Mouse (Mus musculus) thymus, postnatal 10 days (tissue): ENCODE measurements around the gene Nrros.
A peak's percentile ranks its signal among the peaks of the same experiment; 100 is the strongest.

Experiments
- DNase-seq, 2 experiments: peaks; one replicate each; pipeline ENCODE4 v3.0.0; 2021; ENCODE audit warnings: low spot score in 2 of 2

Gene Nrros

DNA sequence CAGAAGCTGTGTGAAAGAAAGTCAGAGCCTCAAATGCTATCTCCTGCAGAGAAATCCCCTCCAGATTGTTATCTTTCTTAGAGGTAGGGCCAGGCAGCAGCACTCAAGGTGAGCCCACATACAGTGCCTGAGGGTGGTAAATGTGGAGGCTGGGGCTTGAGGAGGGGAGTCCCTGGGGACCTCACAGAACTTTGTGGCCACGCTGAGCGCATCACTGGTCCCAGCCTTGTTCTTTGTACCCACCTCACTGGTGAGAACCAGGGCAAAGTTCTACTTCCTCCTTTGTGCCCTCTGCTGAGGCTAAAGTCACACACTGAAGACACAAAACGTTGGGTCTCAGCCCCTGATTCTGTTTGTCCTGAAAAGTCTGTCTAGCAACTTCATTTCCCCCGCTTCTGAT is 2.0 kb downstream of the Nrros start:
- peak; percentile 35 to 38 for DNase-seq

DNA sequence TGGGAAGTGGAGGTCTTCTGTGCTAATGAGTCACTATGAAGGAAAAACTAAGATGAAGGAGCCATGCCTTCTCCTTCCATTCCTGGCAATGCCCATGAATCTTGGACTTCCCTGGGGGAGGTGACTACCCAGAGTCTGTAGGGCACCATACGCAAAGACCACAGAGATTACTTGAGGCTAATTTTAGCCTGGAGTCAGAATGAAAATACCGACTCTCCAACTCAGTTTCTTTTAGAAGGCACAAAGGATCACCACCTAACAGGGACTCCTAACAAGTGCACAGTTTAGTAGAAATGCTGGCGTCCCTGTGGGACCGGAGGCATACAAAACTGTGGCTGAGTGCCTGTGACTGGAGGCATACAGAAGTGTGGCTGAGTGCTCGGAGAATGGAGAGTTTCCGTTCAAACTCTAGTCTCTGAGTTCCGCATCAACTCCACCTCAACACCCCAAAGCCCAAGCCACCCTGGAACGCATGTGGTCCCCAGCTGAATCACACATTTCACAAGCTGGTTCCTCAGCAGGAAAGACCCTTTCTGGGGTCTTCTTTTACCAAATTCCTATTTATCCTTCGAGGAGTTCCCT is 4.6 kb downstream of the Nrros start:
- no peak for DNase-seq

DNA sequence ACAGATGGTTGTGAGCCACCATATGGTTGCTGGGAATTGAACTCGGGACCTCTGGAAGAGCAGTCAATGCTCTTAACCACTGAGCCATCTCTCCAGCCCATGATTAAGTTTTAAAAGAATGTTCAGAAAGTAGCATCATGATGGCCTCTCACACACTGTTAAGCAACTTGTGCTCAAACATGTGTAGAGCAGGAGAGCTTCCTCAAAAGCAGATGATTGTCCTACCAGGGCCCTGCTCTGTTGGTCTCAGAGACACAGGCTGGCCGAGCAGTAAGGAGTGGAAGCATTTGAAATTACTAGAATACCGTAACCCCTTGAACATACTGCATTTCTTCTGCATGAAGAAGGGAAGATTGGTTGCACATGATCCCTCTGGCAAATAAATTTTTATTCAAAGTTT is 6.4 kb downstream of the Nrros start:
- no peak for DNase-seq

DNA sequence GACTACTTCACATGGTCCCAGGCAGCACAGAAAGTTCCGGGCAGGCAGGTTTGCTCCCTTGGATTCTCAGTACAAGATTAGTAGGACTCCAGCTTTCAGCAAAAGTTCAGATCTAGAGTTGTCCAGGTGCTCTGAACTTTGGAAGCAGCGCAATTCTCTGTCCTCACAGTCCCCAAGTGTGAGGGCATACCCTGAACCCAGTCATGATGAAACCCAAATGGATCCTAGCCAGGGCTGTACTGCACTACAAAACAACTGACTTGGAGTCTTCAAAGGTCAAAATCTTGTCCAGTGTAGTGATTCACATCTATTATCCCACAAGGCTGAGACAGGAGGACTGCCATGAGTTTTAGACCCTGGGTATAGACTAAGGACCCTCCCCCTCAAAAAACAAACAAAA is 8.0 kb downstream of the Nrros start:
- DNase-seq, result no peak

DNA sequence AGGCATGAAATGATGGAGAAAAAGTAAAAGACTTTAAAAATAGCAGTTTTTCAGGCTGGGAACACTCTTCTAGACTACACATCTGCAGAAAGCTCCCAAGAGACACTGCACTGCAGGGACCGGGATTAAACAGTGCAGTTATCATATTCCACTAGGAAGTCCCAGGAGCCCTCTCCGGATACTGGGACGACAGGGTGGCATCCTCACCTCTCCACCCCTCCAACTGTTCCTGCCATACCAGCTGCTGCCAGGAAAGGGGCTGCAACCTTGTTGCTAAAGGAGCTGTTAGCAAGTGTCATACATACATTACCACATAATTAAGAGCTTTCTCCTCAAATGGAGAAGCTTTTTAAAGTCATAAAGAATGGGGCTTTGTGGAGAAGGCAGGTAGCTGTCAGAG is 8.7 kb downstream of the Nrros start:
- DNase-seq, result no peak

DNA sequence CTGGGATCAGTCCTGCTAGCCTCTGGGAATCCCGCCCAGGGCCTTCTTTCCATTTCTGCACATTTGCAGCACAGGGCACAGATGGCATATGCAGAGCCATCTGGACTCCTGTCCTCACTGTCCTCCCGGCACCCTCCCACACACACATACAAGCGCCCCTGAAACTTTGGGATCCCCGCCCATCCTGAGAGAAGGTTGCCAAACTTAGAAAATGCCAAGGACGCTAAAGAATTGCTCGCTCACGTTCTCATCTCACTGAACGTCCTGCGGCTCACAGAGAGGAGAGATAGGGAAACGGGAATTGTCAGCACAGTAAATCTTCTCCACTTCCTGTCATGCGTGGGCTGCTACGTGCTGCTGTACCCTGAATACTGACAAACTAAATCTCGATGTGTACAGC is 11.0 kb downstream of the Nrros start:
- no peak for DNase-seq

DNA sequence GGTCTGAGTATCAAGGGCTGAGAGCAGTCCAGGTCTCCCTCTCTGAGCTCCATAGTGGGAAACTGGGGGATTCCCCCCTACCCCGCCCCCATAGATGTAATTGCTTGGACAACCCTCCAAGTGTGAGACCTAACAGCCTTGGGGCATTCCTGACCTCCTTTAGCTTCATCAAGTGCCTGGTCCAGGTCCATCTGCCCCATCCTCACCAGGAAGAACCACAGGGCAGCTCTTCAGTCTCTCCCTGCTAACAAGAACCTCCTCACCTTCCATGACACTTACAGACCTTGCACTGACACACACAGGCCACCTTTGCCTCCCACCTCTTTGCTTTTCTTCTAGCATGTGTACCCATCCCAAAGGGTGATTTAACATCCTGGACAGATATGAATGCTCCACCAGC is 11.4 kb downstream of the Nrros start:
- DNase-seq, result no peak

DNA sequence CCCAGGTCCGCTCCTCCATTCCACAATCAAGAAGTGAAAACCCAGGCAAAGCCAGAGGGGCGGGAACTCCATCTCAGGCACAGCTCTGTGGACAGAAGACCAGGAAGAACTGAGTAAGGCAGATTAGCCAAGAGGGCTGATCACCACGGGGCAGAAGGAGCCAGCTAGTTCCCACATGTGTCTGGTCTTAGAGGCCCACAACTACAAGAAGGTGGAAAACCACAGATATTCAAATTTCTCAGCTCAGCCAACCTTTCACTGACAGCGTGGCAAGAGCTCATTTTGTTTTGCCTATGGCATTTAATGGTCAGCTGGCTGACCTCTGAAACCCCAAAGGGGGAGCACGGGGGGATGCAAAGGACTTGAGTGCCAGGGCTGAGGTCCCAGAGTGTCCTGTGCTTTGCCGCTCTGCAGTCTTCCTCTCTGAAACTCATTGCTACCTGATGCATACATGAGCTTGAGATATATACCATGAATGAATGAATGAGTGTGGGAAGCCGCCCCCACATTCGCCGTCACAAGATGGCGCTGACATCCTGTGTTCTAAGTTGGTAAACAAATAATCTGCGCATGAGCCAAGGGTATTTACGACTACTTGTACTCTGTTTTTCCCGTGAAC is 17.7 kb downstream of the Nrros start:
- no peak for DNase-seq

DNA sequence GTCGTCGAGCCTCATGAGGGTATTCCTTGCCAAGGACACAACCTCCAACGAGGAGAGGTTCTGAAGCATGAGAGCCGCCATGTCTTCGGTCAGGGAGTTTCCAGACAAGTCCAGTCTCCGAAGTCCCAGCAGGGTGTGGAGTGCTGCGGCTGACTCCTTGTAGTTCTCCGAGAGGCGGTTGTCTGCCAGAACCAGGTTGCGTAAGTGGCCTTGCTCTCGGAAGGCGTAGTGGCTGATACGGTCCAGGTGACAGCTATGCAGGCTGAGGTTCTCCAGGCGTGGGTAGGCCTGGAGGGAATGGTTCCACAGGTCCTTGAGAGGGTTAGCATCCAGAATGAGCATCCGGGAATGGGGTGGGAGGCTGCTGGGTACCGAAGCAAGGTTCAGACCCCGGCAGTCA is 20.8 kb downstream of the Nrros start:
- DNase-seq, result no peak

DNA sequence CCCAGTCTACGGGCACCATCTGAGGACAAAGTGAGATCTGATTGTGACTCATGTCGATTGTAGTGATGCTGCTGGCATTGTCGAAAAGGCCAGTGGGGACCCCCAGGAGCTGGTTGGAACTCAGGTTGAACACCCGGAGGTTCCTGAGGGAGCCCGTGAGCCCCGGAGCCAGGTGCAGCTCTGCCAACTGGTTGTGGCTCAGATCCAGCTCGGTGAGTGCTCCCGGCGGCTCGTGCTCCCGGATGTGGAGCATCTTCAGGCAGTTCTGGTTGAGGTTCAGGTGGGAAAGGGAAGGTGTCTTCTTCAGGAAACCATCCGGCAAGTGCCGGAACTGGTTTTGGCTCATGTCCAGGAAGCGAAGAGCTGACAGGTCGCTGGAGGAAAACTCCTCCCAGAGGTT is 21.6 kb downstream of the Nrros start:
- DNase-seq, result no peak

DNA sequence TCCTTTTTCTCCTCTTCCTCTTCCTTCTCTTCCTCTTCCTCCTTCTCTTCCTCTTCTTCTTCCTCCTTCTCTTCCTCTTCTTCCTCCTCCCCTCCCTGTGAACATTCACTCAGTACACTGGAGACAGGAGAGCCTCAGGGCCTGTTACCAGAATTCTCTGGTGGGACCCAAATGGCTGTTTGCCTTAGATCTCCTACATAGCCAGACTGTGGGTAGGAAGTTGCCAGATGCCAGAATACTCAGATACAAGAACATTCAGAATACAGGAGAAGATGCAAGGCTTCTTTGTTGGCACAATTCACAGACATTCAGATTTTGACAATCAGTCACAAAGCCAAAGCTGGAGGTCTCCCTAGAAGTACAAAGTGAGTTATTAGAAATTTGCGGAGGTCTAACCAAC is 26.4 kb downstream of the Nrros start:
- DNase-seq, result no peak

DNA sequence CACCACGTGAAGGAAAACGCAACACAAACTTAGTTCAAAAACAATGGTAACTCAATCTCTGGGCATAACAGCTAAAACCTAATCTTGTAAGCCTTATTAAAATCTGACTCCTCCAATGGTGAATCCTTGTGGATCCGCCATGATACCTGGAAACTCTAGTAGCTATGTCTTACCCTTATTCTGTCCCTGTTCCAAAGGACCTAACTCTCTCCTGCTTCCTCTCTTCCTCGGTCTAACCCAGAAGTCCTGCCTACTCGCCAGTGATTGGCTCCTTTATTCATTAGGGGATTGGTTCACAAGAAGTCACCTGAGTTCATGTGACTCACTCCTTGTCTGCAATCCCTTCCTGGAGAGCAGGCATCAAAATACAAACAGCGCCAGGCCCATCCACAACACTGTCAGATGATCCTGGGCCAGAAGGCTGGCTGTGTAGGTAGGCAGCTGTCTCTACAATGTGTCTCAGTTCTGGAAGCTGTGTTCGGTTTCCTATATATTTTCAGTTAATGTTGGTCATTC is 29.5 kb downstream of the Nrros start:
- DNase-seq, result no peak

DNA sequence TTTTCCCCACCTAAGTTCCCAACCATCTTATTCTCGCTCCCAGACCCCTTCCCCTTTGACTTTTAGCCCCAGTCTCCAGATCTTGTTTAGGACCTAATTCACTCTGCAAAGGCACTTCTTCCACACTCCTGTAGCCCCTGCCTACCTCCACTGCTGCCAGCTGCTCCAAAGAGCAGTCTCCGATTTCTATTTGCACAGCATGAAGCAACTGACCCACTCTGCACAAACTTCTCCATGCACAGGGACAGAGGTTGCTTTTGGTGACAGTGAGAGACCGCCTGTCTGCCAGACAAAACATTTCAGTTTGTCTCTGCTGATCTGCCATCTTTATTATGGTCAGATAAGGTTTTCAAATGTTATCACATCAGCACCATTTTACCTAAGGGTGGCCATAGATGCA is 32.2 kb downstream of the Nrros start:
- no peak for DNase-seq

DNA sequence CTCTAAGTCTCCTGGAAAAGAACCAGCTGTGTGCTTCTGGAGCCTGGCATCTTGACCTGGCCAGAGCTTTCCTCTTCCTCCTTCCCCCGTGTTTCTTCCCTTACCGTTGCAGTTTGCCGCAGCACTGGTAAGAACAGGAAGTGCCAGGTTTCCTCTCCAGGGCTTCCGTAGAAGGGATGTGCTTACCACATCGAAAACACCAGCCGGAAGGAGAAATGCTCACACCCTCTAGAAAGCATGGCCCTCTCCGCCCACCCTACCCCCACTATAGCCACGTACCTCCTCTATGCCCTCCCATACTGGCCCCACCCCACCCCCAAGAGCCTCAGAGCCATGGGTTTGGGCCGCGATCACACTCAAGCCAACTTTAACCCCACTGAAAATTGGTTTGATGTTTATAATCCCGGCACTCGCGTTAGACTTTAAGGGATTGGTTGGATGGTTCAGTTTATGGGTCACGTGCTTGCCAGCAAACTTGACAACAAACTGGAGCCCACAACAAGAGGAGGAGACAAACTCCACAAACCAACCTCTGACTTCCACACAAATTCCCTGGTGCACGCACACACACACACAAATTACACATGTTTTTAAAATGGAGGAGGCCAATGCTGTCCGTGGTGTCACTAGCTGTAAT is 35.1 kb downstream of the Nrros start:
- peak; percentile 71 to 73 for DNase-seq

DNA sequence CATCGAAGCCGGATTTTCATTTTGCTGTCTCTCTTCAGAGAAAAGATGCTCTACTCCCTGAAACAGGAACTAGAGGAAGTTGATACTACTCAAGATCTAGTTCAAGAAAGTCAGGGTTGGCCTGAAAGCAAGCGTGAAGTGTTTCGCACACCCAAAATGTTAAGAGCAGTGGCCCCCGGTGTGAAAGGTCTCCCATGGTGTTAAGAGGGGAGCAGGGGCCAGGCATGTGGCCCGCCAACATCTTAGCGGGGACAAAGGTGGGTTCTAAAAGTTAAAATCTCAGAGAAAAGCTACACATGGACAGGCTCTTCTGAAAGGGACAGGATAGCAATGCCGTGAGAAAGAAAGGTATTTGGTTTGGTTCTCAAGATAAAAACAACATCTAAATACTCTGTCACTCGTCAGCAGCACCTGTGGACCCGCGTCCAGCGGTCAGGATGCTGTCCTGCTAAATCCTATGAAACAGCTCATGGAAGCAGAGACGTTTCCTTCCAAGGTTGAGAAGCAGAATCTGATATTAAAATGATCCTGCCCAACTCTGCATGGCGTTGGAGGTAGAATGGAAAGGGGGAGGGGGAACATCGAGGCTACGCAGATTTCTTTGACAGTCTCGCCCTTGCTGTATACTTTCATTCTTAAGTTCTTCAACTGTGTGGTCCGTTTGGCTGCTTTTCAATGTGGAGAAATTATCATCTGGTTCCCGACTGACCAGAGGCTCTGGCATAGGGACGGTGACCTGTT is 35.8 kb downstream of the Nrros start:
- peak in 1 of 2 experiments; percentile 34 for DNase-seq

DNA sequence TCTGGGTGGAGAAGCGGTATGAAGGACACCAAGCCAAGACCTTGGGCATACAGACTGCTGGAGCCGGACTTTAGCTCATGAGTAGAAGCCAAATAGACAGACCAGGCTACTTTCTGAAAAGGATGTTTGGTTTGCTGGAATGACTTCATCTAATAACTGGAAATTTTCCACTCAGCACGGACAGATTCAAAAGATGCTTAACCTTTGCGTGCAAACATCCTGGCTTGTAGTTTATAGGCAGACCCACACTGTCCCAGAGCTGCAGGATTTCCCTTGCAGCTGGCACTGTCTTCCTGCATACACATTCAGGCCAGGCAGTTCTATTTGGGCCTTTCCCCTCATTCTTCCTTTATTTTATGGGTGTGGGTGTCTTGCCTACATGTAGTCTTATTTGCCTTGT is 38.3 kb downstream of the Nrros start:
- no peak for DNase-seq

DNA sequence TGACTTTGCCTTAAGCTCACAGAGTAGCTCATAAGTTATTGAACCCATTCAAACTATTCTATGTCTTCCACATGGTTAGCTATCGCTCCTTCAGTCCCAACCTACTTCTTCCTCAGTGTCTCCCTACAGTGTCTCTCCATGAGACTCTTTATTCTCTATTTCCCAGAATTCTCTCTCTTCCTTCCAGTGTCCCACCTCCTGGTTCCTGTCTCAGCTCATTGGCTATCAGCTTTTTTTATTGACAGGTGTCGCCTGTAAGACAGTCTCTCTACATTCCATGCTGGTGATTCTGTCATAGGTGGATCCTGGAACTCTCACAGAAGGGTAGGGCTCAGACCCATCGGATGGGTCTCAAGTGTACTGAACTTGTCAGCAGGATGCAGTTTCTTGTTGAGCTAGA is 40.0 kb downstream of the Nrros start:
- no peak for DNase-seq

DNA sequence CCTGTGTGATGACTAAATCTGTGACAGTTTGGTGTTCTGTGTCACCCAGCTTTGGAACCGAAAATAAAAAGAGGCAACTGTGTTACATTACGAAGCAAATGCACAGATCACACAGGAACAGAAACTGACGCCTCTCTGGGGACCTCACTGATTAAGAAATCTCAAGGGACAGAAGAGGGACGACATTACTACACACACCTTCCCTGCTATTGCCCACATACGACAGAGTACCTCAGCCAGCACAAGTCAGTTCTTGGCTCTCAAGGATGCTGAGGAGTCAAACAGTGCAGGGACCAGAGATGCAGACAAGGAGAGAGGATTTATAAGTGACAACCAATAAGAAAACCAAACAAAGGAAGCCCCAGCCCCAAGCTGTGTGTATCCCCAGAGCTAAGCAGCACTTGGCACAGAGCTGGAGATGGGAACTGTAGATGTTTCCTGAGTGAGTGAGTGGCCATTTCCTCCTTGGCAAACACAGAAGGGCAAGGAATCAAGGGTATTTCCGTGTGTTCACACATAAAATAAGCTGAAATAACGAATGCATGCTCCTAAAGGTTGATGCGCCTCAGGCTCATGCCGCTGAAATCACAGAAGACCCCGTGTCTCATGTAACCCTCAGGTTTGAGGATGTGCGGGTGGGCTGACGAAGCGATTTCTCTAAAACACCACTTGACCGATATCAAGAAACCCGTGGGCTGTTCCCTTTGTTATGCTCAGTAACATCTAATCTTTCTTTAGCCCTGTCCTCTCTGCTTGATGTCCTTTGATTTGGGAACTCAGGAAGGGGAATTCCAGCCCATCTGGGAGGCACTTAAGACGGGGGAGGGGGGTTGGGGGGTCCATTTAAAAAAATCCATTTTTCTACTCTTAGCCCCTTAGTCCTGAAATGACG is 40.7 kb downstream of the Nrros start:
- DNase-seq, result no peak

DNA sequence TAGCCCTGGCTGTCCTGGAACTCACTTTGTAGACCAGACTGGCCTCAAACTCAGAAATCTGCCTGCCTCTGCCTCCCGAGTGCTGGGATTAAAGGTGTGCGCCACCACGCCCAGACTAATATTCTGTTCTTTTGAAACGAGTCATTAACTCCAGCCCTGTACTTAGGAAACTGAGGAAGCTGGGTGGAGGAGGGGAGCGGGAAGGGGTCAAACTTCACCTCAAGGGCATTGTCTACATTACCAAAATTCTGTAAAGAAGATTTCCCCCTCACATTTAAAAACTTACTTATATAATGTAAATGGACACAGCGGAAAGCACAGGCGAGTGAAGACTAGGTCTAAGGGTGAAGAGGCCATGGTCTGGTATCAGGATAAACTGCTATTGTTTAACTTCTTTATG is 41.4 kb downstream of the Nrros start:
- DNase-seq, result no peak

DNA sequence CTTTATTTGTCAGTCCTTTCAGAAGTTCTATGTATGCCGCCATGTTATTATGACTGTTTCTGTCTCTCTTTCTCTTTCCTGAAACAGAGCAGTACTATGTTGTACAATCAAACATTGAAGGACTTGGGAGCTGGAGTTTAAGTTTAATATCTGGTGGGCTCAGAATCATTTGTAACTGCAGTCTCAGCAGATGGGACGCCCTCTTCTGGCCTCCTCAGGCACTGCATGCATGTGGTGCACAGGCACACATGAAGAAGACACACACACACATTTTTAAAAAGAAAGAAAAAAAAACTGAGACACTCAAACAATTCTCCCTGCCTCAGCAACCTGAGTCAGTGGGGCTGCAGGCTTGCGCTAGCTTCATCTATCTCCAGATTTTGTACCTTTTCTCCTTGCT is 44.9 kb downstream of the Nrros start:
- DNase-seq, result no peak

DNA sequence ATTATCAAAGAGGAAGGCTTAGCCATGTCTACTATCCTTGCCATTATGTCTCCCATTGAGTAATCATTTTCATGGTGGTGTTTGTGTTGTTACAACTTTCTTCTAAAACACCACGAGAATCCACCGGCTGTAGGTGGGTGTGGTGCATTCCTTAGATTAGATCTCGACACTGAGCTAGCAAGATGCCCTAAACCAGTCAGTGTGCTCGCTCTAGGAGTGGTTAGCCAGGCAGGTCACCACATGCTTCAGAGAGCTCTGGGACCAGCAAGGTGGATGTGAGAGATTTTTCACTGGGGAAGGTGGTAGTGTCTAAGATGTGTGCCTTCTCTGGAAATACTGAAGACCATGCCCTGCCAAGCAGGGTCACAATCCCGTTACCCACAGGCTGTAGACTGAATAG is 49.2 kb downstream of the Nrros start:
- no peak for DNase-seq

DNA sequence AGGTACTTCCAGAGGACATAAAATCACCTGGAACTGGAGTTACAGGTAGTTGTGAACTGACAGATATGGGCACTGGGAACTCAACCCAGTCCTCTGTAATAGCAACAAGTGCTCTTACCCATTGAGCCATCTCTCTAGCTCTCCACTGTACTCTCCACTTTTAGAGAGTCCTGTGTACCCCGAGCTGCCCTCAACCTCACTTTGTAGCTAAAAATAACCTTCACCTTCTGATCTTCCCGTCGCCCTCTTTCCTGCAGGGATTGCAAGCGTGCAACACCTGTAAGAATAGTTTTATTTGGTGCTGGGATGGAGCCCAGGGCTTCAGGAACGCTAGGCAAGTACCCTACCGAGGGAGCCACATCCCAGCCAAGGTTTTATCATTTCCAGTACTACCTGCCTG is 49.6 kb downstream of the Nrros start:
- DNase-seq, result no peak
